Mouse (Mus musculus) layer of hippocampus, adult 18-20 months (tissue): ENCODE results near the gene Ssu72. TPM values are rescaled to one million over a fixed set of nuclear protein-coding genes. Genes with fewer than 3 reads are reported as not detected.

Experiments used
- DNase-seq, 2 experiments: peaks; one replicate each; pipeline ENCODE4 v3.0.0; 2022; ENCODE audit warnings: low spot score in 2 of 2
- total RNA-seq, 2 experiments: library from RNA; stranded (reverse); gene quantifications; 2 replicates each; pipeline ENCODE4 v1.2.3; 2021

The Ssu72 gene
- total RNA-seq, 2 experiments from 2014 or later, result 81.4 to 89.1 TPM

GRCm38 (mm10) chr4:155777816-155778215 lies 73.2 kb downstream of the Ssu72 start:
- DNase-seq, result no peak

- no peak for DNase-seq
Measured at GRCm38 (mm10) chr4:155779498-155779897, 74.9 kb downstream of the Ssu72 start.

GRCm38 (mm10) chr4:155780895-155781294 lies 76.3 kb downstream of the Ssu72 start:
- no peak for DNase-seq

Other genes with a start within 250 kb of the Ssu72 start
- gene Tmem52, start 235.7 kb upstream of the Ssu72 start, total RNA-seq, result 1 to 10 TPM; 3.1 to 4.2 TPM
- 100 to 1,000 TPM; 690 to 729 TPM for gene Gnb1, start 213.4 kb upstream of the Ssu72 start, total RNA-seq
- gene Nadk, start 142.4 kb upstream of the Ssu72 start, total RNA-seq, result 10 to 100 TPM; 65.4 to 69.2 TPM
- 10 to 100 TPM; 39.3 to 42.3 TPM for gene Slc35e2, start 103.4 kb upstream of the Ssu72 start, total RNA-seq
- 10 to 100 TPM; 45.3 to 47.0 TPM for gene Cdk11b, start 79.9 kb upstream of the Ssu72 start, total RNA-seq
- gene Gm10563, start 59.4 kb upstream of the Ssu72 start, total RNA-seq, result not detected
- gene Mmp23, start 51.4 kb upstream of the Ssu72 start, total RNA-seq, result 1 to 10 TPM; 2.8 to 4.2 TPM
- gene Mib2, start 35.6 kb upstream of the Ssu72 start, total RNA-seq, result 100 to 1,000 TPM; 106 to 112 TPM
- gene Fndc10, start 10.5 kb upstream of the Ssu72 start, total RNA-seq, result 10 to 100 TPM; 23.3 to 23.5 TPM
- gene Tmem240, start 30.0 kb downstream of the Ssu72 start, total RNA-seq, result 10 to 100 TPM; 35.8 to 39.5 TPM
- gene Atad3a, start 56.3 kb downstream of the Ssu72 start, total RNA-seq, result 10 to 100 TPM; 50.6 to 50.9 TPM
- gene Vwa1, start 69.9 kb downstream of the Ssu72 start, total RNA-seq, result 10 to 100 TPM; 10.4 to 11.9 TPM
- gene Tmem88b, start 81.1 kb downstream of the Ssu72 start, total RNA-seq, result 10 to 100 TPM; 25.6 to 30.8 TPM
- gene Ankrd65, start 85.6 kb downstream of the Ssu72 start, total RNA-seq, result not detected
- gene Mrpl20, start 98.1 kb downstream of the Ssu72 start, total RNA-seq, result 10 to 100 TPM; 74.7 to 91.6 TPM
- 10 to 100 TPM; 70.4 to 79.3 TPM for gene Ccnl2, start 107.7 kb downstream of the Ssu72 start, total RNA-seq
- gene Aurkaip1, start 126.5 kb downstream of the Ssu72 start, total RNA-seq, result 100 to 1,000 TPM in 1 of 2 experiments, 10 to 100 TPM in 1; 97.4 to 106 TPM
- gene Mxra8, start 134.9 kb downstream of the Ssu72 start, total RNA-seq, result 1 to 10 TPM; 5.6 to 6.9 TPM
- gene Dvl1, start 142.6 kb downstream of the Ssu72 start, total RNA-seq, result 10 to 100 TPM; 85.4 to 86.9 TPM
- under 1 TPM; 0.30 to 0.35 TPM for gene Tas1r3, start 158.6 kb downstream of the Ssu72 start, total RNA-seq
- 10 to 100 TPM; 31.9 to 33.2 TPM for gene Cptp, start 164.6 kb downstream of the Ssu72 start, total RNA-seq
- 10 to 100 TPM; 29.0 to 33.8 TPM for gene Ints11, start 164.7 kb downstream of the Ssu72 start, total RNA-seq
- 10 to 100 TPM; 45.8 to 54.9 TPM for gene Pusl1, start 187.0 kb downstream of the Ssu72 start, total RNA-seq
- 100 to 1,000 TPM; 105 to 120 TPM for gene Acap3, start 187.0 kb downstream of the Ssu72 start, total RNA-seq
- gene Ube2j2, start 239.0 kb downstream of the Ssu72 start, total RNA-seq, result 10 to 100 TPM; 68.2 to 70.8 TPM